ENCODE assay signal across 12 mouse cellular contexts in the genomic region with DNA sequence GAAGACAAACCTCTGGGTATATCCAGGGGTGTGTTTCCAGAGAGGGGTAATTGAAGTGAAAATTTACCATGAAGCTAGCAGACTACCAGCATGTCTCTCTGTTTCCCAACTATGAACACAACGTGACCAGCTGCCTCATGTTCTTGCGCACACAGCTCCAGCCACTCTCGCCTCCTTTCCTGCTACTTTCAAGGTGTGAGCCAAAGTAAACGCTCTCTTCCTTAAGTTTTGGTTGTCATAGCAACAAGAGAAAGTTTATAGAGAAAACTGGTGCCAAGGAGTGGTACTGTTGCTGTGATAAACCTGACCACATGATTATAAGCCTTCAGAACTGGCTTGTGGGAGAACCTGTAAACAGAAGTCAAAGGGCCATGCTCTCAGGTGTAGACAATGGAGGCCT.
"Had no signal": no experiment of that assay in that cellular context is flagged by ENCODE, and none has a peak within 500 bp of the region (broad histone marks: within the 10 kb centered on the region; RNA-seq: fewer than 3 reads in every experiment).

No protein-coding gene starts in this region.

- H3K27ac ChIP-seq: intestine, embryonic 15.5 days; kidney, embryonic 15.5 days; limb, embryonic 15.5 days; liver, embryonic 12.5 days; midbrain, embryonic 13.5 days; neural tube, embryonic 15.5 days had no signal

- DNase-seq: kidney, adult 2 months; kidney, postnatal 14 days; layer of hippocampus, postnatal 36 days; thymus, adult 2 months; thymus, postnatal 25 days had no signal

- H3K36me3 ChIP-seq: intestine, embryonic 15.5 days; kidney, embryonic 15.5 days; limb, embryonic 15.5 days; liver, embryonic 12.5 days; midbrain, embryonic 13.5 days; neural tube, embryonic 15.5 days had no signal

- H3K9ac ChIP-seq: intestine, embryonic 15.5 days; kidney, embryonic 15.5 days; limb, embryonic 15.5 days; liver, embryonic 12.5 days; midbrain, embryonic 13.5 days; neural tube, embryonic 15.5 days had no signal

- H3K4me3 ChIP-seq: intestine, embryonic 15.5 days; kidney, embryonic 15.5 days; limb, embryonic 15.5 days; liver, embryonic 12.5 days; midbrain, embryonic 13.5 days; myocyte; neural tube, embryonic 15.5 days had no signal

- H3K27me3 ChIP-seq: intestine, embryonic 15.5 days; kidney, embryonic 15.5 days; limb, embryonic 15.5 days; liver, embryonic 12.5 days; midbrain, embryonic 13.5 days; neural tube, embryonic 15.5 days had no signal

- ATAC-seq: intestine, embryonic 15.5 days; liver, embryonic 12.5 days; midbrain, embryonic 13.5 days had no signal

- H3K4me1 ChIP-seq: intestine, embryonic 15.5 days; liver, embryonic 12.5 days; midbrain, embryonic 13.5 days; neural tube, embryonic 15.5 days had no signal

- H3K4me2 ChIP-seq: intestine, embryonic 15.5 days; kidney, embryonic 15.5 days; limb, embryonic 15.5 days; liver, embryonic 12.5 days; midbrain, embryonic 13.5 days; neural tube, embryonic 15.5 days had no signal
